Mouse (Mus musculus): ENCODE results near the gene Etl4. TPM values are rescaled to one million over a fixed set of nuclear protein-coding genes. Genes with fewer than 3 reads are reported as not detected.

Etl4 gene
- total and polyA plus RNA-seq, 2 experiments from 2014 or later: 7.6 to 20.6 TPM

DNA sequence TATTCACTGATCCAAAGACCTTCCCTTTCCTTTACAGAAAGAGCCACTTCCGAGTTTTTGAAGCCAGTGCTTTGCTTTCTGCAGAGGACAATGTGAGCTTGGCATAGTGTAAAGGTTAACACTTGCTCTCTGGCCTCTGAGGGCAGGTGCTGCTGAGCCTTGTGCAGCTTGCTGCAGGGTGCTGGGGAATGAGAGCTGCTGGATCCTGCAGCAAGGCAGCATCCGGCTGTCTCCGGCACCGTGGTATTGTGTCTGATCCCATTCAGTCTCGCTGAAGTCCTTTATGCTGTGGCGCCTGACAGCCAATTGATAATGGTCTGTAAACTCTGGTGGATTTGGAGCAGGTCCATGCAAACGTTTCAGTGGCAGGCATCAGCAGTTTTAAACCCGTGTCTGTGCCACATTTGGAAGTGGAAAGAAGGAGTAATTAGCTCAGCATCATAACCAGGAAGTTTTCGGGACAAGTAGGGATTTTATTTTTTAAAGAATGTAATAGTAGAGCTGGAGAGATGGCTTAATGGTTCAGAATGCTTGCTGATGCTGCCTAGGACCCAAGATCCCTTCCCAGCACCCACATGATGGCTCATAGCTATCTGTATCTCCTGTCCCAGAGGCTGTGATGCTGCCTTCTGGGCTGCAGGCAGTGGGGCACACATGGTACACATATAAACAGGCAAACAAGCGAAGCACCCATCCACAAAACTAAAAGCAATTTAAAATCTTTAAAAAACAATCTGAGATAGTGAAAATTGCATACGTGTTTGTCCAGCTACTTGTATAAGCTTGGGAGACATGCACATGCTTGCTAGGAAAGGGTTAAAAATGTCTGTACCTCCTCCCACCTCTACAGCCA lies 637.1 kb downstream of the Etl4 start:
- Histone ChIP-seq H3K27ac (ENCODE audit: low read depth) (no peak overlapping the region), H3K36me3 (replicated peaks; ENCODE audit: control insufficient read depth, insufficient read depth, low read length) (no peaks in the 10 kb centered on the region), H3K9me3 (replicated peaks; ENCODE audit: control insufficient read depth, low read length) (no peaks in the 10 kb centered on the region), H3K4me2 (ENCODE audit: low read depth, low read length) (peak overlapping the region; percentile 50), H3K4me1 (ENCODE audit: control insufficient read depth, insufficient read depth) (peaks cover 7% of the 10 kb centered on the region), H3K9ac (replicated peaks; ENCODE audit: low read depth, low read length) (peak overlapping the region; percentile 26; the same call in 1 of the 2 replicates), H3K4me3 (ENCODE audit: low read depth, low read length) (peak overlapping the region; percentile 16), H3K27me3 (ENCODE audit: control insufficient read depth, insufficient read depth, low read length) (no peaks in the 10 kb centered on the region)
- TF ChIP-seq EP300 (IDR thresholded peaks at IDR 0.05; ENCODE audit: low read depth): no peak
- DNase-seq (ENCODE audit: low spot score): no peak
- ATAC-seq (ENCODE audit: insufficient read depth, low read depth): no peak
- 18% methylated on average over 11 of the region's 11 CpGs for WGBS

DNA sequence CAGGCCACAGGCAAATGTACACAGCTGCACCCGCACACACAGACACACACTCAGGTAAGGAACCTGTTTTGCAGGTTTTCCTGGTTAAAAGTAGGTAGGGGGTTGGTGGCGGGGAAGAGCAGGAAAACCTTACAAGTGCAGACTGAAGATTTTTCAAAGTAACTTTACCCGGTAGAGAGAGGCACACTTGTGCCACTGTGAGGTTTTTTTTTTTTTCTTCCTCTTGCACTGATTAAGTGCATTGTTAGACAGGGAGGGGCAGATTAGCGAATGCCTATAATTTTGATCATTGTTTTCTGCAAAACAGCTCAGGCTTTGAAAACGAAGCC lies 637.7 kb downstream of the Etl4 start:
- TF ChIP-seq EP300 (IDR thresholded peaks at IDR 0.05; ENCODE audit: low read depth): no peak
- H3K36me3 ChIP-seq (replicated peaks; ENCODE audit: control insufficient read depth, insufficient read depth, low read length): no peaks in the 10 kb centered on the region
- no peaks in the 10 kb centered on the region for H3K9me3 ChIP-seq (replicated peaks; ENCODE audit: control insufficient read depth, low read length)
- DNase-seq (ENCODE audit: low spot score): no peak
- no peaks in the 10 kb centered on the region for H3K27me3 ChIP-seq (ENCODE audit: control insufficient read depth, insufficient read depth, low read length)
- no peak for ATAC-seq (ENCODE audit: insufficient read depth, low read depth)
- H3K4me1 ChIP-seq (ENCODE audit: control insufficient read depth, insufficient read depth): peaks cover 7% of the 10 kb centered on the region
- 22% methylated on average over 5 of the region's 5 CpGs for WGBS
- no peak overlapping the region for H3K27ac ChIP-seq (ENCODE audit: low read depth)
- peak overlapping the region; percentile 50 for H3K4me2 ChIP-seq (ENCODE audit: low read depth, low read length)
- peak overlapping the region; percentile 16 for H3K4me3 ChIP-seq (ENCODE audit: low read depth, low read length)
- no peak overlapping the region for H3K9ac ChIP-seq (replicated peaks; ENCODE audit: low read depth, low read length)

DNA sequence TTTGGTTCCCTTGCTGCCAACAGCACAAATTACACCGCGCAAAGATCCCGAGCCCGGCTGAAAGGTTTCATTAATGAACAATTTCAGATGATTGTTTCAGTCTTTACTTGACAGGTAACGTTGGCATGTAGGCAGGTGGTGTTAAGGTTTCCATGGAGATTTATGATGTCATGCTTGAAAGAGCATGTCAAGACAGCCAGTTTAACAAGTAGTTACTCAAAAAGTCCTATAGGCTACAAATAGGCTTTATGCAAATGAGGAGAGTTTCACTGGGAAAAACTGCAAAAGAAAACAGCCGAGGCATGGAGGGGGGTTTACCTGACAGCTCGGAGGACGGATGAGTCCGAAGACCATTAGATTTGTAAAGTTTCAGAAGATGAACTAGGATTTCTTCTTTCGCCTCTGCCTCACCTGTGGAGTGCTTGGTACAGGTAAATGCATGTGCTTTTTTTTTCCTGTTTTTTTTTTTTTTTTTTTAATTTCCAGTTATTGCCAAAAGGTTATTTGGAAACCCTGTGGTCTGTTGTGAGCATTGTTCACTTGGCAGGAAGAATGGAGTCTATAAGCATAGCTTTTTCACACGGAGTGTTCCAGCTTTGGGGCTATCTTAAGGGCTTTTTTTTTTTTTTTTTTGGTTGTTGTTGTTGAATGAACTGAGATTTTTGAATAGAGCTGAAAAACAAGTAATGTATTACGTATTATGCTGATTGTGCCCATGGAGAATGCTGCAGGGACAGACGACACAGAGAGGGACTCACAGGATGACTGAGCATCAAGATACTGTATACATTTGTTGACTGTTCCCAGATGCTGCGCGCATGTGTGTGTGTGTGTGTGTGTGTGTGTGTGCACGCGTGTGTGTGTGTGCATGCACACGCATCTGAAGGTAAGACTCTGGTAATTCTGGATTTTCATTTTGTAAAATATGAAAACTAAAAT lies 638.4 kb downstream of the Etl4 start:
- Histone ChIP-seq H3K4me1 (ENCODE audit: control insufficient read depth, insufficient read depth) (peaks cover 7% of the 10 kb centered on the region), H3K9ac (replicated peaks; ENCODE audit: low read depth, low read length) (no peak overlapping the region), H3K9me3 (replicated peaks; ENCODE audit: control insufficient read depth, low read length) (no peaks in the 10 kb centered on the region), H3K27me3 (ENCODE audit: control insufficient read depth, insufficient read depth, low read length) (no peaks in the 10 kb centered on the region), H3K27ac (ENCODE audit: low read depth) (no peak overlapping the region), H3K4me2 (ENCODE audit: low read depth, low read length) (peak overlapping the region; percentile 50), H3K36me3 (replicated peaks; ENCODE audit: control insufficient read depth, insufficient read depth, low read length) (no peaks in the 10 kb centered on the region), H3K4me3 (ENCODE audit: low read depth, low read length) (peak overlapping the region; percentile 16)
- TF ChIP-seq CTCF (IDR thresholded peaks at IDR 0.05; ENCODE audit: low read depth) (no peak), EP300 (IDR thresholded peaks at IDR 0.05; ENCODE audit: low read depth) (no peak)
- DNase-seq (ENCODE audit: low spot score) (no peak), ATAC-seq (ENCODE audit: insufficient read depth, low read depth) (no peak)
- WGBS: 51% methylated on average over 18 of the region's 18 CpGs

DNA sequence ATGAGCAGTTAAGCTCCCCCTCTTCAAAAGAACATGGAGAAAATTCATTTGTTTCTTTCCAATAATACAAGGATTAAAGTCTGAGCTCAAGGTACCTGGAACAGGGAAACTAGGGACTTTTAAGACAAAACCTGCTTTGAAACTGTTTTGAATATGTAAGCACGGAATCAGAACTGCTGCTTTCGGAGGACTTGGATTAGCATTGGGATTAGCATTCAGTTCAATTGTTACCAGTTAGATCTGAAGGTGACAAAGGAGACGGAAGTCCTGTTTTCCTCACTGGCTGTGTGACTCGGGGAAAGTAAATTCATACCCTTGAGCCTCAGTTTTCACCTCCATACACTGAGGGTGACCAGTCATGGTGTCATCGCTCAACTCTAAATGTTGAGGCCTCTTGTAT lies 639.5 kb downstream of the Etl4 start:
- ATAC-seq (ENCODE audit: insufficient read depth, low read depth) (no peak), DNase-seq (ENCODE audit: low spot score) (no peak)
- no peak overlapping the region for H3K4me2 ChIP-seq (ENCODE audit: low read depth, low read length)

DNA sequence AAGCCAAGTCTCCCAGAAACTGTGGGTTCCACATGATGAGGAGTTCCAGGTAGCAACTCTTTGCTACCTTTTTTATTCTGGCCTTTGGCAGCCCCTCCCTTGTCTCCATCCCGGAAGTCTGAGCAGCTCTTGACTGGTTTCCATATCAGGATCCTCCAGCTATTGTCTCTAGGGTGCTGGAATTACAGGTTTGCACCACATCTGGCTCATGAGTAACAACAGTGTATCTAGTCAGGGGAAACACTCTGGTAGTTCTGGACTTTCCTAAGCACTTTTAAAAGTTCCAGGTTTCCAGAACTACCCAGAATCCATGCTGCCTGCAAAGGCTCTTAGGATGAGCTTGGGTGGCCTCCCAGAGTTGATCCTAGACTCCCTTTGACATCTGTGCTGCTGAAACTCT lies 640.4 kb downstream of the Etl4 start:
- ATAC-seq (ENCODE audit: insufficient read depth, low read depth) (no peak), DNase-seq (ENCODE audit: low spot score) (no peak)
- H3K36me3 ChIP-seq (replicated peaks; ENCODE audit: control insufficient read depth, insufficient read depth, low read length): no peaks in the 10 kb centered on the region
- no peaks in the 10 kb centered on the region for H3K27me3 ChIP-seq (ENCODE audit: control insufficient read depth, insufficient read depth, low read length)
- no peaks in the 10 kb centered on the region for H3K9me3 ChIP-seq (replicated peaks; ENCODE audit: control insufficient read depth, low read length)
- H3K4me1 ChIP-seq (ENCODE audit: control insufficient read depth, insufficient read depth): peaks cover 7% of the 10 kb centered on the region
- H3K4me3 ChIP-seq (ENCODE audit: low read depth, low read length): no peak overlapping the region
- TF ChIP-seq CTCF (IDR thresholded peaks at IDR 0.05; ENCODE audit: low read depth): no peak
- no peak for TF ChIP-seq EP300 (IDR thresholded peaks at IDR 0.05; ENCODE audit: low read depth)
- no peak overlapping the region for H3K9ac ChIP-seq (replicated peaks; ENCODE audit: low read depth, low read length)
- H3K4me2 ChIP-seq (ENCODE audit: low read depth, low read length): no peak overlapping the region
- WGBS: 42% methylated on average over 1 of the region's 1 CpGs
- no peak overlapping the region for H3K27ac ChIP-seq (ENCODE audit: low read depth)

More for the DNA sequence above, 639.5 kb downstream of the Etl4 start:
- H3K9ac ChIP-seq (replicated peaks; ENCODE audit: low read depth, low read length): no peak overlapping the region
- H3K36me3 ChIP-seq (replicated peaks; ENCODE audit: control insufficient read depth, insufficient read depth, low read length): no peaks in the 10 kb centered on the region
- no peaks in the 10 kb centered on the region for H3K27me3 ChIP-seq (ENCODE audit: control insufficient read depth, insufficient read depth, low read length)
- no peak for TF ChIP-seq EP300 (IDR thresholded peaks at IDR 0.05; ENCODE audit: low read depth)
- H3K27ac ChIP-seq (ENCODE audit: low read depth): no peak overlapping the region
- WGBS: 84% methylated on average over 5 of the region's 5 CpGs
- no peak overlapping the region for H3K4me3 ChIP-seq (ENCODE audit: low read depth, low read length)
- H3K4me1 ChIP-seq (ENCODE audit: control insufficient read depth, insufficient read depth): peaks cover 7% of the 10 kb centered on the region
- H3K9me3 ChIP-seq (replicated peaks; ENCODE audit: control insufficient read depth, low read length): no peaks in the 10 kb centered on the region

All from heart, postnatal 0 days (tissue).